Mouse (Mus musculus): ENCODE data around the gene Ccdc182. TPM values are rescaled to one million over a fixed set of nuclear protein-coding genes. Genes with fewer than 3 reads are reported as not detected.

The Ccdc182 gene
- not detected in 2 replicates for polyA plus RNA-seq (2012)

DNA sequence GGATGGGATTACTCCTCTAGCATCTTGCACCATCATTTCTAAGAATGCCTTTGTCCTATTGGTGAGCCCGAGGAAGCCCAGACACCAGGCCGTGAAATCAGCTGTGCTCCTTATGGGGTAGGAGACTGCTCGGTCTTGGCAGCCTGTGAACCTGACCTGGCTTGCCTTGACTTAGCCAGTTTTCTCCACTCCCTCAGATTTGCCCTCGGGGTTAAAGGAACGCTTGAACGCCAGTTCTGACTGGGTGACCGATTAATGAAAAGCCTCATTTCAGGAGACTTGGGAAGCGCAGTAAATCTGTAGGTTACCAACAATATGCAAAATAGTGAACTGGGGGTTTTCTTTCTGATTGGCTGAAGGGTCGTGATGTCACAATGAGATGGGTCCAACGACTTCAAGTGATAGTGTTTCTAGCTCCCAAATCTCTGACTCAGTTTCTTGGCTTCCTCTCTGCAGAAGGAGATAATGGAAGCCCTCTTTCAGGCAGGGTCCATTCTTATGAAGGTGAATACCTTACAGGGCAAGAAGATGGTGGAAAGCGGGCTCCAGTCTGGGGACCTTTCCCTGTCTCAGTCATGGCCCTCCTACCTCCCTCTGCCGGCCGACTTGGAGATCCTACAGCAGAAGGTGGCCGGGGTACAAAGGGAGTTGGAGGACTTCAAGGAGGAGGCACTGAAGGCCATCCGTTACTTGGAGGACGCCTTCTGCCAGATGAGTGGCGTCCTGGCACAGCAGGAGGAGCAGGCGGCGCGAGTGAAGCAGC, at the start of gene Ccdc182:
Ccdc182 (plus strand) TSS at position 428 of the 763 bp plus-strand sequence.

Other genes starting within 250 kb of the Ccdc182 start
- 172 and 203 TPM in 2 replicates for gene Srsf1, start 246.7 kb upstream of the Ccdc182 start, polyA plus RNA-seq (2012)
- 15.2 and 21.2 TPM in 2 replicates for gene Vezf1, start 225.8 kb upstream of the Ccdc182 start, polyA plus RNA-seq (2012)
- gene Cuedc1, start 196.0 kb upstream of the Ccdc182 start, polyA plus RNA-seq (2012), result 10.7 and 17.8 TPM in 2 replicates
- gene Mrps23, start 89.7 kb upstream of the Ccdc182 start, polyA plus RNA-seq (2012), result 152 and 191 TPM in 2 replicates

Data from megakaryocyte-erythroid progenitor cell, adult 5 weeks (primary cell).